Mouse (Mus musculus) brain, embryonic 18.5 days (tissue): Measurements from ENCODE around the gene Ryr1.
"Not testable (repeated sequence)": the region's sequence is repeated elsewhere in the genome, so short reads cannot be mapped to it uniquely, and the experiment has no call there.

Experiments used
- DNase-seq: peaks from one replicate; pipeline ENCODE4 v3.0.0-alpha.2; 2012; ENCODE audit warnings: low read depth, low spot score

Gene Ryr1

GRCm38 (mm10) chr7:28991616-28992015 lies 133.4 kb downstream of the Ryr1 start:
- DNase-seq: no peak

- no peak for DNase-seq
Measured at GRCm38 (mm10) chr7:28990766-28991273, 134.2 kb downstream of the Ryr1 start.

GRCm38 (mm10) chr7:28985207-28985606 lies 139.8 kb downstream of the Ryr1 start:
- DNase-seq: no peak

GRCm38 (mm10) chr7:28984452-28984851 lies 140.5 kb downstream of the Ryr1 start:
- DNase-seq: no peak

GRCm38 (mm10) chr7:28983849-28984248 lies 141.1 kb downstream of the Ryr1 start:
- no peak for DNase-seq

- DNase-seq: no peak
Measured at GRCm38 (mm10) chr7:28983141-28983564, 141.8 kb downstream of the Ryr1 start.

- no peak for DNase-seq
Measured at GRCm38 (mm10) chr7:28982274-28983013, 142.5 kb downstream of the Ryr1 start.

- peak; percentile 99 for DNase-seq
Measured at GRCm38 (mm10) chr7:28981651-28982273, 143.2 kb downstream of the Ryr1 start, which contains the start of the genes Eif3k and Map4k1. TSS of gene Eif3k (minus strand) at chr7:28981864. TSS of gene Map4k1 (plus strand) at chr7:28982050.

- DNase-seq: no peak
Measured at GRCm38 (mm10) chr7:28977556-28977955, 147.4 kb downstream of the Ryr1 start.

GRCm38 (mm10) chr7:28973025-28973424 lies 152.0 kb downstream of the Ryr1 start:
- DNase-seq: no peak

GRCm38 (mm10) chr7:28972542-28972985 lies 152.4 kb downstream of the Ryr1 start:
- no peak for DNase-seq

- no peak for DNase-seq
Measured at GRCm38 (mm10) chr7:28971770-28972269, 153.2 kb downstream of the Ryr1 start.

GRCm38 (mm10) chr7:28971029-28971428 lies 153.9 kb downstream of the Ryr1 start:
- no peak for DNase-seq

GRCm38 (mm10) chr7:28969672-28970394 lies 155.1 kb downstream of the Ryr1 start:
- no peak for DNase-seq

- DNase-seq: no peak
Measured at GRCm38 (mm10) chr7:28969271-28969670, 155.7 kb downstream of the Ryr1 start.

GRCm38 (mm10) chr7:28968120-28968519 lies 156.9 kb downstream of the Ryr1 start:
- DNase-seq: not testable (repeated sequence)

- DNase-seq: no peak
Measured at GRCm38 (mm10) chr7:28966751-28967505, 158.1 kb downstream of the Ryr1 start.

GRCm38 (mm10) chr7:28966181-28966580 lies 158.8 kb downstream of the Ryr1 start:
- DNase-seq: no peak

- no peak for DNase-seq
Measured at GRCm38 (mm10) chr7:28965346-28965840, 159.6 kb downstream of the Ryr1 start.

- no peak for DNase-seq
Measured at GRCm38 (mm10) chr7:28963399-28963923, 161.5 kb downstream of the Ryr1 start.
